Mouse (Mus musculus) frontal cortex, adult 2 months (tissue): ENCODE data around the gene Nudt19. TPM values are rescaled to one million over a fixed set of nuclear protein-coding genes. Genes with fewer than 3 reads are reported as not detected.
A peak's percentile ranks its signal among the peaks of the same experiment; 100 is the strongest.
"Not testable (repeated sequence)": the region's sequence is repeated elsewhere in the genome, so short reads cannot be mapped to it uniquely, and the experiment has no call there.

ENCODE experiments used
- DNase-seq, 2 experiments: peaks; one replicate each; pipeline ENCODE4 v3.0.0; 2022; ENCODE audit warnings: low spot score in 1 of 2; ENCODE audit errors: extremely low spot score in 1 of 2
- polyA plus RNA-seq: library from polyadenylated mRNA; depleted of rRNA; stranded (reverse); fragments of >200 nt; gene quantifications from 2 replicates; pipeline ENCODE4 v1.2.3, GENCODE M21; 2012

Nudt19 gene
- polyA plus RNA-seq, 1 experiment: 129 TPM

- DNase-seq: not testable (repeated sequence)
These were observed 13.6 kb upstream of the Nudt19 start for GRCm38 (mm10) chr7:35569724-35570123.

GRCm38 (mm10) chr7:35565965-35566364 lies 9.9 kb upstream of the Nudt19 start:
- DNase-seq: not testable (repeated sequence)

GRCm38 (mm10) chr7:35564872-35565271 lies 8.8 kb upstream of the Nudt19 start:
- DNase-seq: not testable (repeated sequence)

GRCm38 (mm10) chr7:35564067-35564865 lies 8.2 kb upstream of the Nudt19 start:
- no peak for DNase-seq

- no peak for DNase-seq
These were observed 7.0 kb upstream of the Nudt19 start for GRCm38 (mm10) chr7:35563071-35563470.

- DNase-seq: no peak
These were observed 3.7 kb upstream of the Nudt19 start for GRCm38 (mm10) chr7:35559838-35560237.

GRCm38 (mm10) chr7:35558681-35559080 lies 2.6 kb upstream of the Nudt19 start:
- DNase-seq: no peak

GRCm38 (mm10) chr7:35557577-35557976 lies 1.5 kb upstream of the Nudt19 start:
- no peak for DNase-seq

- no peak for DNase-seq
These were observed 801 bp upstream of the Nudt19 start for GRCm38 (mm10) chr7:35556905-35557304.

- peak; percentile 79 to 90 for DNase-seq
These were observed 590 bp downstream of the Nudt19 start for GRCm38 (mm10) chr7:35555224-35556204.

GRCm38 (mm10) chr7:35554605-35555175 lies 1.4 kb downstream of the Nudt19 start:
- peak in 1 of 2 experiments; percentile 67 for DNase-seq

- DNase-seq: peak in 1 of 2 experiments; percentile 62
These were observed 2.1 kb downstream of the Nudt19 start for GRCm38 (mm10) chr7:35553751-35554604.

GRCm38 (mm10) chr7:35545881-35546280 lies 10.2 kb downstream of the Nudt19 start:
- peak; percentile 46 to 84 for DNase-seq

GRCm38 (mm10) chr7:35537562-35537961 lies 18.5 kb downstream of the Nudt19 start, which contains the start of gene Tdrd12:
Tdrd12 (minus strand) TSS chr7:35537745.
- DNase-seq: no peak

GRCm38 (mm10) chr7:35535750-35536512 lies 20.2 kb downstream of the Nudt19 start:
- DNase-seq: no peak

GRCm38 (mm10) chr7:35530544-35530943 lies 25.6 kb downstream of the Nudt19 start:
- not testable (repeated sequence) for DNase-seq

- no peak for DNase-seq
These were observed 26.1 kb downstream of the Nudt19 start for GRCm38 (mm10) chr7:35530026-35530425.

- DNase-seq: no peak
These were observed 29.3 kb downstream of the Nudt19 start for GRCm38 (mm10) chr7:35526795-35527194.

- DNase-seq: peak in 1 of 2 experiments; percentile 25
These were observed 54.1 kb downstream of the Nudt19 start for GRCm38 (mm10) chr7:35501995-35502394.
